Mouse (Mus musculus): ENCODE measurements at regions not wholly inside any gene's neighbourhood (a gene's known extent, or its start where the extent isn't known, plus 50 kb on each side); places are given as distances from the start of the nearest gene placed in this dataset.
"Not testable (repeated sequence)": the region's sequence is repeated elsewhere in the genome, so short reads cannot be mapped to it uniquely, and the experiment has no call there.

- Histone ChIP-seq H3K27ac (replicated peaks; ENCODE audit: low read depth, low read length) (no peak overlapping the region), H3K27me3 (ENCODE audit: control insufficient read depth, insufficient read depth, low read length) (no peaks in the 10 kb centered on the region), H3K9me3 (ENCODE audit: control insufficient read depth, low read length) (no peaks in the 10 kb centered on the region), H3K4me2 (replicated peaks; ENCODE audit: low read depth, low read length, severe bottlenecking) (no peak overlapping the region), H3K36me3 (ENCODE audit: control insufficient read depth, insufficient read depth, low read length) (no peaks in the 10 kb centered on the region), H3K4me3 (replicated peaks; ENCODE audit: low read length) (no peak overlapping the region), H3K4me1 (ENCODE audit: control insufficient read depth, insufficient read depth, low read length) (no peaks in the 10 kb centered on the region), H3K9ac (ENCODE audit: low read depth, low read length, severe bottlenecking) (no peak overlapping the region)
- 54% methylated on average over 2 of the region's 2 CpGs for WGBS
- no peak for TF ChIP-seq POLR2A (IDR thresholded peaks at IDR 0.05; ENCODE audit: borderline replicate concordance, extremely low read depth, insufficient read depth, insufficient read length)
- no peak for ATAC-seq (ENCODE audit: low FRiP score, low read depth)
- no peak for DNase-seq (ENCODE audit: low spot score)
These were observed 189.8 kb downstream of the Phf3 start for GRCm38 (mm10) chr1:30683889-30684288.

GRCm38 (mm10) chr1:30639807-30640206 lies 233.9 kb downstream of the Phf3 start:
- Histone ChIP-seq H3K9me3 (ENCODE audit: control insufficient read depth, low read length) (no peaks in the 10 kb centered on the region), H3K4me3 (replicated peaks; ENCODE audit: low read length) (no peak overlapping the region), H3K4me1 (ENCODE audit: control insufficient read depth, insufficient read depth, low read length) (no peaks in the 10 kb centered on the region), H3K27ac (replicated peaks; ENCODE audit: low read depth, low read length) (no peak overlapping the region), H3K4me2 (replicated peaks; ENCODE audit: low read depth, low read length, severe bottlenecking) (no peak overlapping the region), H3K36me3 (ENCODE audit: control insufficient read depth, insufficient read depth, low read length) (no peaks in the 10 kb centered on the region), H3K27me3 (ENCODE audit: control insufficient read depth, insufficient read depth, low read length) (no peaks in the 10 kb centered on the region), H3K9ac (ENCODE audit: low read depth, low read length, severe bottlenecking) (no peak overlapping the region)
- no peak for ATAC-seq (ENCODE audit: low FRiP score, low read depth)
- WGBS: 51% methylated on average over 2 of the region's 2 CpGs
- TF ChIP-seq POLR2A (IDR thresholded peaks at IDR 0.05; ENCODE audit: borderline replicate concordance, extremely low read depth, insufficient read depth, insufficient read length): no peak
- no peak for DNase-seq (ENCODE audit: low spot score)

- Histone ChIP-seq H3K9ac (ENCODE audit: low read depth, low read length, severe bottlenecking) (no peak overlapping the region), H3K4me2 (replicated peaks; ENCODE audit: low read depth, low read length, severe bottlenecking) (no peak overlapping the region), H3K9me3 (ENCODE audit: control insufficient read depth, low read length) (no peaks in the 10 kb centered on the region), H3K4me3 (replicated peaks; ENCODE audit: low read length) (no peak overlapping the region), H3K27me3 (ENCODE audit: control insufficient read depth, insufficient read depth, low read length) (no peaks in the 10 kb centered on the region), H3K27ac (replicated peaks; ENCODE audit: low read depth, low read length) (no peak overlapping the region), H3K4me1 (ENCODE audit: control insufficient read depth, insufficient read depth, low read length) (no peaks in the 10 kb centered on the region), H3K36me3 (ENCODE audit: control insufficient read depth, insufficient read depth, low read length) (no peaks in the 10 kb centered on the region)
- ATAC-seq (ENCODE audit: low FRiP score, low read depth) (no peak), DNase-seq (ENCODE audit: low spot score) (no peak)
- TF ChIP-seq POLR2A (IDR thresholded peaks at IDR 0.05; ENCODE audit: borderline replicate concordance, extremely low read depth, insufficient read depth, insufficient read length): no peak
- WGBS: 70% methylated on average over 1 of the region's 1 CpGs
These were observed 241.0 kb downstream of the Phf3 start for GRCm38 (mm10) chr1:30632760-30633159.

- not testable (repeated sequence) for DNase-seq (ENCODE audit: low spot score); H3K4me3 ChIP-seq (replicated peaks; ENCODE audit: low read length); H3K9ac ChIP-seq (ENCODE audit: low read depth, low read length, severe bottlenecking); H3K27me3 ChIP-seq (ENCODE audit: control insufficient read depth, insufficient read depth, low read length); ATAC-seq (ENCODE audit: low FRiP score, low read depth); H3K36me3 ChIP-seq (ENCODE audit: control insufficient read depth, insufficient read depth, low read length); H3K4me2 ChIP-seq (replicated peaks; ENCODE audit: low read depth, low read length, severe bottlenecking); H3K4me1 ChIP-seq (ENCODE audit: control insufficient read depth, insufficient read depth, low read length); H3K27ac ChIP-seq (replicated peaks; ENCODE audit: low read depth, low read length); H3K9me3 ChIP-seq (ENCODE audit: control insufficient read depth, low read length)
- 61% methylated on average over 5 of the region's 5 CpGs for whole genome bisulfite sequencing
These were observed 245.9 kb downstream of the Phf3 start for GRCm38 (mm10) chr1:30627796-30628195.

- WGBS: 52% methylated on average over 7 of the region's 7 CpGs
These were observed 278.5 kb downstream of the Phf3 start for GRCm38 (mm10) chr1:30595122-30595730.

GRCm38 (mm10) chr1:30594036-30594435 lies 279.7 kb downstream of the Phf3 start:
- no peak for ATAC-seq (ENCODE audit: low FRiP score, low read depth)
- H3K4me3 ChIP-seq (replicated peaks; ENCODE audit: low read length): no peak overlapping the region
- no peaks in the 10 kb centered on the region for H3K27me3 ChIP-seq (ENCODE audit: control insufficient read depth, insufficient read depth, low read length)
- H3K4me2 ChIP-seq (replicated peaks; ENCODE audit: low read depth, low read length, severe bottlenecking): no peak overlapping the region
- 38% methylated on average over 1 of the region's 1 CpGs for WGBS
- no peaks in the 10 kb centered on the region for H3K36me3 ChIP-seq (ENCODE audit: control insufficient read depth, insufficient read depth, low read length)
- DNase-seq (ENCODE audit: low spot score): no peak
- H3K9ac ChIP-seq (ENCODE audit: low read depth, low read length, severe bottlenecking): no peak overlapping the region
- no peak overlapping the region for H3K27ac ChIP-seq (replicated peaks; ENCODE audit: low read depth, low read length)
- H3K9me3 ChIP-seq (ENCODE audit: control insufficient read depth, low read length): no peaks in the 10 kb centered on the region
- H3K4me1 ChIP-seq (ENCODE audit: control insufficient read depth, insufficient read depth, low read length): no peaks in the 10 kb centered on the region
- TF ChIP-seq POLR2A (IDR thresholded peaks at IDR 0.05; ENCODE audit: borderline replicate concordance, extremely low read depth, insufficient read depth, insufficient read length): no peak

More at GRCm38 (mm10) chr1:30595122-30595730, 278.5 kb downstream of the Phf3 start:
- Histone ChIP-seq H3K4me2 (replicated peaks; ENCODE audit: low read depth, low read length, severe bottlenecking) (no peak overlapping the region), H3K9me3 (ENCODE audit: control insufficient read depth, low read length) (no peaks in the 10 kb centered on the region), H3K36me3 (ENCODE audit: control insufficient read depth, insufficient read depth, low read length) (no peaks in the 10 kb centered on the region), H3K9ac (ENCODE audit: low read depth, low read length, severe bottlenecking) (no peak overlapping the region), H3K27ac (replicated peaks; ENCODE audit: low read depth, low read length) (no peak overlapping the region), H3K27me3 (ENCODE audit: control insufficient read depth, insufficient read depth, low read length) (no peaks in the 10 kb centered on the region), H3K4me3 (replicated peaks; ENCODE audit: low read length) (no peak overlapping the region), H3K4me1 (ENCODE audit: control insufficient read depth, insufficient read depth, low read length) (no peaks in the 10 kb centered on the region)
- ATAC-seq (ENCODE audit: low FRiP score, low read depth) (no peak), DNase-seq (ENCODE audit: low spot score) (no peak)
- no peak for TF ChIP-seq POLR2A (IDR thresholded peaks at IDR 0.05; ENCODE audit: borderline replicate concordance, extremely low read depth, insufficient read depth, insufficient read length)

All from limb, embryonic 14.5 days (tissue).